Mouse (Mus musculus) lung, embryonic 15.5 days (tissue): ENCODE results near the gene B3gnt7. TPM values are rescaled to one million over a fixed set of nuclear protein-coding genes. Genes with fewer than 3 reads are reported as not detected.

Experiments
- ATAC-seq: fragments of 200-750 bp; cut with Nextera tagmentation; 2 replicates; pipeline ENCODE4 v1.8.0; 2017; ENCODE audit warnings: moderate number of reproducible peaks, borderline replicate concordance; ENCODE audit not compliant: low FRiP score, low TSS enrichment; ENCODE audit errors: extremely low read depth
- H3K27ac ChIP-seq: fragments of 300-500 bp; sonication (generic); 2 replicates; pipeline ENCODE4 v1.5.1; 2015; ENCODE audit warnings: moderate library complexity, mild to moderate bottlenecking, inconsistent platforms
- H3K27me3 ChIP-seq: fragments of 300-500 bp; sonication (generic); 2 replicates; pipeline ENCODE4 v1.6.1; 2015; ENCODE audit warnings: inconsistent platforms
- H3K36me3 ChIP-seq: fragments of 300-500 bp; sonication (generic); 2 replicates; pipeline ENCODE4 v1.6.1; 2015; ENCODE audit warnings: inconsistent platforms
- H3K4me1 ChIP-seq: fragments of 300-500 bp; sonication (generic); 2 replicates; pipeline ENCODE4 v1.6.1; 2015; ENCODE audit warnings: inconsistent platforms
- H3K4me2 ChIP-seq: fragments of 300-500 bp; sonication (generic); 2 replicates; pipeline ENCODE4 v1.6.1; 2015; ENCODE audit warnings: inconsistent platforms, mild to moderate bottlenecking, moderate library complexity
- H3K4me3 ChIP-seq: fragments of 300-500 bp; sonication (generic); 2 replicates; pipeline ENCODE4 v1.5.1; 2015; ENCODE audit warnings: mild to moderate bottlenecking, inconsistent platforms
- H3K9ac ChIP-seq: fragments of 300-500 bp; sonication (generic); 2 replicates; pipeline ENCODE4 v1.6.1; 2015; ENCODE audit warnings: inconsistent platforms
- H3K9me3 ChIP-seq: fragments of 300-500 bp; sonication (generic); 2 replicates; pipeline ENCODE4 v1.6.1; 2016; ENCODE audit warnings: inconsistent platforms
- WGBS: fragments of 180-500 bp; shearing (Covaris S2); methylation state at CpG from one replicate; pipeline ENCODE4 v1.1.7; 2015; 5-methylcytosine and 5-hydroxymethylcytosine counted together
- polyA plus RNA-seq: library from polyadenylated mRNA; unstranded; fragments of >200 nt; fragmentation: Nextera tagmentation; extraction: Ambion mirVana; gene quantifications from 2 replicates; pipeline ENCODE4 v1.2.1, GENCODE M21; 2015

The B3gnt7 gene
- polyA plus RNA-seq, 1 experiment from 2014 or later = 5.6 TPM

DNA sequence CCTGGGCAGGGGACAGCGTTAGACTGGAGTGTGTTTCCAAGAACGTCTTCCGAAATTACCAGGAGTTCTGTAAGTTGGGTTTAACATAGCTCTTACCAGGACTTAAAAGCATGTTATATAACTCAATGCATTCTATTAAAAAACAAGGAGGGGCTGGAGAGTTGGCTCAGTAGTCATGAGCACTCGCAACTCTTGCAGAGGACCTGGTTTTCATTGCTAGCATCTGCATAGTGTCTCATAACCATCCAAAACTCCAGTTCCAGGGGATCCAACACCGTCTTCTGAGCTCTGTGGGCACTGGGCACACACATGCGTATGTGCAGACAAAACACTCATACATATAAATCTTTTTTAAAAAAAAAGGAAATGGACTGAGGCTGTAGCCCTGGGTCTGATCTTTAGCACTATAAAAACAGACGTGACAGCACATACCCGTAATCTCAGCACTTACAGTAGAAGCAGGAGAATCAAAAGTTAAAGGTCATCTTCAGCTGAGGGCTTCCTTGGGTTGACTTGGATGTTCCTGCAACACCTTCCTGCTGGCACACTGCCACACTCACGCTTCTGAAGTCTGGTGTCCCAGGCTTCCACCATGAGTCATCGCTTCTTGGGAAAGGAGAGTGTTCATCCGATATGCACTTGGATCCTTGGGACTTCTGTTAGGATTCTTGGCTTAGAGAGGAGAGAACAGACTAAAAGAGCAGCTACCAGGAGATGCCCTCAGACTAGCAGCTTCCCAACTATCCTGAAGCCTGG, 20.7 kb upstream of the B3gnt7 start:
- no peaks in the 10 kb centered on the region for H3K9me3 ChIP-seq
- no peak for ATAC-seq
- H3K27ac ChIP-seq = no peak overlapping the region
- H3K4me2 ChIP-seq = no peak overlapping the region
- WGBS = 71% methylated on average over 11 of the region's 11 CpGs
- H3K4me3 ChIP-seq = no peak overlapping the region
- no peaks in the 10 kb centered on the region for H3K36me3 ChIP-seq
- H3K27me3 ChIP-seq = no peaks in the 10 kb centered on the region
- no peak overlapping the region for H3K9ac ChIP-seq
- no peaks in the 10 kb centered on the region for H3K4me1 ChIP-seq

DNA sequence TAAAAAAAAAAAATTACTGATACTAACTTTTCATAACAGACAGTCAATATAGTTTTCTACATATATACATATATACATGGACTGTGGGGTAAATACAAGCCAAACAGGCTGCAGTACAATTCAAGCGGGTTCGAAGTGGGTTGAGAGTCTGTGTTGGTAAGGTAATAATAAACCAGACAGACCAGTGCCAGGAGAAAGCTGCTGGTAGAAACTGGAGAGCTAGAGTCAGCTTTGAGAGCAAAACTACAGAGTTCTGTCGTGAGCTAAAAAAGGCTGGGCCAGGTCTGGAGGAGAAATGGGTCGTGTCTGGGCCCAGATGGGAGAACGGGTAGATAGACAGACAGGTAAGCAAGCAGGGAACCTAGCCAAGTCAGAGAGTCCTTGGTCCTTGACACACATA, 18.5 kb upstream of the B3gnt7 start:
- Histone ChIP-seq H3K9ac (no peak overlapping the region), H3K27me3 (no peaks in the 10 kb centered on the region), H3K36me3 (no peaks in the 10 kb centered on the region), H3K4me2 (no peak overlapping the region), H3K9me3 (no peaks in the 10 kb centered on the region), H3K27ac (no peak overlapping the region), H3K4me3 (no peak overlapping the region), H3K4me1 (no peaks in the 10 kb centered on the region)
- no peak for ATAC-seq
- 62% methylated on average over 5 of the region's 5 CpGs for WGBS

DNA sequence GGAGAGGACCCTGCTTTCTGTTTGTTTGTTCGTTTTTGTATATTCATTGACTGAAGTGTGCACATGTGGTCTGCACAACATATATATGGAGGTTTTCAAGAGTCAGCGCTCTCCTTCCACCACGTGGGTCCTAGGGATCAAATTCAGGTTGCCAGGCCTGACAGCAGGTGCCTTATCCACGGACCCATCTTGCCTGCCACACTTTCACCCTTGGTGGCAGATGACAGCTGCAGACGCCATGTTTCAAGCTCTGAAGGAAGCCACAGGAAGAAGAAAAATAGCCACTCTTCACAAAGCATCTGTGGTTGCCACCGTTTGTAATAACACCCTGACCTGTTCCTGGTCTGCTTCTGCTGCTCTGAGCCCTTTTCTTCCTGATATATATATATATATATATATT, 17.3 kb upstream of the B3gnt7 start:
- H3K4me1 ChIP-seq = no peaks in the 10 kb centered on the region
- no peak overlapping the region for H3K9ac ChIP-seq
- no peak for ATAC-seq
- no peak overlapping the region for H3K4me3 ChIP-seq
- H3K9me3 ChIP-seq = no peaks in the 10 kb centered on the region
- H3K4me2 ChIP-seq = no peak overlapping the region
- WGBS = 65% methylated on average over 6 of the region's 6 CpGs
- no peak overlapping the region for H3K27ac ChIP-seq
- H3K27me3 ChIP-seq = no peaks in the 10 kb centered on the region
- H3K36me3 ChIP-seq = no peaks in the 10 kb centered on the region

DNA sequence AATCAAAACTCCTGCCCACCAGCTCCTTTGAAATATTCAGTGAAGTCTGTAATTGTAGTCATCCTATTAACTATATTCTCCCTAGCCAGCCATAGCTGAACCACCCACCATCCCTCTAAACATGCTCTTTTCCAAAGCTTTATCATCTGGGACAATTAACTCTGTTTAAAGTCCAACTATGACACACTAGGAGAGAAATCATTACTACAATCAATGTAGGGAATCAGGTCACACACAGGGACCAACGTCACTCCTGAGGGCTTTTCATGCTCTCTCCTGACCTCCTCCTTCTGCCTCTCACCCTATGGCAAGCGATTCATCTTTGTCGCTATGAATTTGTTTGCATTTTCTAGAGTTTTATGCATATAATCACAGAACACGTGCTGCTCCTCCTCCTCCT, 15.2 kb upstream of the B3gnt7 start:
- H3K36me3 ChIP-seq = no peaks in the 10 kb centered on the region
- no peak overlapping the region for H3K4me3 ChIP-seq
- H3K9ac ChIP-seq = no peak overlapping the region
- WGBS = 67% methylated on average over 4 of the region's 4 CpGs
- H3K27me3 ChIP-seq = no peaks in the 10 kb centered on the region
- no peaks in the 10 kb centered on the region for H3K9me3 ChIP-seq
- ATAC-seq = no peak
- no peak overlapping the region for H3K4me2 ChIP-seq
- H3K27ac ChIP-seq = no peak overlapping the region
- H3K4me1 ChIP-seq = no peaks in the 10 kb centered on the region

DNA sequence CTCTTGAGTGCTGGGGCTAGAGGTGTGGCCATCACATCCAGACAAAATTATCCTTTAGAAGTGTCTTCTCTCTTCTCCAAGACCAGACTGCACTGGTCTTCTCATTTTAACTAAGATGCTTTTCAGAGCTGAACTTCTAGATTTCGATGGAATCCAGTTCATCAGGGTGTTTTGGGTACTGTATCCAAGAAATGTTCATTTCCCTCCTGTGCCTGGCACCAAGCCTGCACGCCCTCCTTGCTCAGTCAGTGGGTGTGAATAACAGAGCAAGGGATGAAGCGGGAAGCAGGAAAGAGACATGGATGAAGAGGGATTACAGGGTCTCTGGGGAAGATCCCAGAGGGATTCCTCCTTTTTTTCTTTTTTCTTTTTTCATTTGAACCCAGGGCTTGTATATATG, 12.2 kb upstream of the B3gnt7 start:
- ATAC-seq = no peak
- 54% methylated on average over 3 of the region's 3 CpGs for WGBS

DNA sequence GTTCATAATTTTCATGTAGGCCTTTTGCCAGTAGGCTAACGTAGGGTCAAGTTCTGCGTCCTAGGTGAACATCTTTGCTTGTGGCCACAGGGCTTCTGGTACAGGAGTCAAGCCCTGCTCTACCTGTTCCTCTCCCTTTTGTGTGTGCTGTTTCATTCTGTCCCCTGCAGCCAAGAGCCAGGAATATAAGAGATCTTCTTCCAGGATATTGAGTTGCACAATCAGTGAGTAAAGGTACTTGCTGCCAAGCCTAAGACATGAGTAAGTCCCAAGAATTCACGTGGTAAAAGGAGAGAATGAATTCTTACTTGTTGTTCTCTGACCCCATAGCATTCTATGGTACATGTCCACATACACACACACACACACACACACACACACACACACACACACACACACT, 9.5 kb upstream of the B3gnt7 start:
- H3K4me2 ChIP-seq = no peak overlapping the region

More for the DNA sequence above, 12.2 kb upstream of the B3gnt7 start:
- no peak overlapping the region for H3K4me2 ChIP-seq
- no peaks in the 10 kb centered on the region for H3K36me3 ChIP-seq
- no peaks in the 10 kb centered on the region for H3K9me3 ChIP-seq
- no peak overlapping the region for H3K9ac ChIP-seq
- no peak overlapping the region for H3K27ac ChIP-seq
- H3K4me3 ChIP-seq = no peak overlapping the region
- no peaks in the 10 kb centered on the region for H3K27me3 ChIP-seq
- no peaks in the 10 kb centered on the region for H3K4me1 ChIP-seq

DNA sequence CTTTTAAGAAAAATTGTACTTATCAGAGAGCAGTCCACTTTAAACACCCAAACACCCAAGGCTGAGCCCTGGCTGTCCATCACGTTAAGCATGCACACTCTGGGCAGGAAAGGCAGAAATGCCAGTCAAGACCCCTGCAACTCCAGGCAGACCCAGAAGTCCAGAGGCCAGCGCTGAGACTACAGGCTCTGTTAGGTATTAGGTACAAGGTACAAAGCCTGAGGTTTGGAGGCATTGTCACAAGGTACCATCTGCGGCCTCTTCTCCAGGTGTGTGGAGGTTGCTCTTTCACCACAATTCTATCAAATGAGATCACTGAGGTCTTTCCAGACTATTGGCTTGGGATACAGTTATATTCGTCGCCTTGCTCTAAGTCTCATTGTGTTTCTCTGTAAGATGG, 8.8 kb upstream of the B3gnt7 start:
- ATAC-seq = no peak
- H3K4me3 ChIP-seq = no peak overlapping the region
- H3K36me3 ChIP-seq = no peaks in the 10 kb centered on the region
- 87% methylated on average over 5 of the region's 5 CpGs for WGBS
- H3K27ac ChIP-seq = no peak overlapping the region
- no peaks in the 10 kb centered on the region for H3K4me1 ChIP-seq
- H3K9me3 ChIP-seq = no peaks in the 10 kb centered on the region
- H3K27me3 ChIP-seq = no peaks in the 10 kb centered on the region
- H3K9ac ChIP-seq = no peak overlapping the region
- no peak overlapping the region for H3K4me2 ChIP-seq

More for the DNA sequence above, 9.5 kb upstream of the B3gnt7 start:
- Histone ChIP-seq H3K27me3 (no peaks in the 10 kb centered on the region), H3K4me3 (no peak overlapping the region), H3K4me1 (no peaks in the 10 kb centered on the region), H3K36me3 (no peaks in the 10 kb centered on the region), H3K9ac (no peak overlapping the region), H3K9me3 (no peaks in the 10 kb centered on the region), H3K27ac (no peak overlapping the region)
- ATAC-seq = no peak
- 84% methylated on average over 3 of the region's 3 CpGs for WGBS

DNA sequence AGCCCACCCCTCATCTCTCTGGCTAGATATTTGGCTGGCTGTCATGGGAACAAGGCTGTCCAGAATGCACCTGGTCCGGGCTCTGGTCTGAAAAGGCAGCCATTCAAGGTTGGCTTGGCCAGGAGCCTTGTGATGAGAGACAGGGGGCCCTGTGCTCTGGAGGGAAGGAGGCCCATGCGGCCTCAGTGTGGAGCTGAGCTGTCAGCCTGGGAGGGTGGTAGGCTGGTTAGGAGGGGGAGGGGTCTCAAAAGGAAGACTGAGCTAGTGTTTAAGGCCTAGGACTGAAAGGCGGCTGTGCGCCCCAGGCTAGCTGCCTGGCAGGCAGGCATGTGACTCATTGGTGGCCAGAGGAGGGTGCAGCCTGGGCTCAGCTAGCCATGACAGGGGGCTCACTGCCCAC, 8.2 kb upstream of the B3gnt7 start:
- Histone ChIP-seq H3K4me1 (no peaks in the 10 kb centered on the region), H3K4me2 (no peak overlapping the region), H3K4me3 (no peak overlapping the region), H3K36me3 (no peaks in the 10 kb centered on the region), H3K9ac (no peak overlapping the region), H3K27me3 (no peaks in the 10 kb centered on the region), H3K27ac (no peak overlapping the region), H3K9me3 (no peaks in the 10 kb centered on the region)
- 28% methylated on average over 4 of the region's 4 CpGs for WGBS
- no peak for ATAC-seq

DNA sequence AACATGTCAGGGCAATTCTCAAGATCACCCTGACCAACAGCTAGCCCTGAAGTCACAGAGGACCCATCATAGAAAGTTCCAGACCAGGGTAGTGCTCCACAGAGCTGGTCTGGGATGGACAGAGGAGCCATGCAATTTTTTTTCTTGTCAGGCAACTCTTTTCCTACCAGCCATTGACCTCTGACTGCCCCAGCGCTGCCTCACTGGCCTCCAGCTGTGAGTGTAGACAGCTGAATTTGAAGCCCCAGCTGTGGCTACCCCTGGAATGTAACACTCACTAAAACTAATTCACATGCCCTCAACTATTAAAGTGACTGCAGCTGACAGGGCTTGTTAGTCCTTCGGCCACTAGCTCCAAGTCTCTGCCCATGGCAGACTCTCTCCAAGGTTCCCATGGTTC, 2.5 kb upstream of the B3gnt7 start:
- Histone ChIP-seq H3K9me3 (no peaks in the 10 kb centered on the region), H3K4me1 (peaks cover 23% of the 10 kb centered on the region), H3K27ac (no peak overlapping the region), H3K36me3 (no peaks in the 10 kb centered on the region), H3K9ac (no peak overlapping the region), H3K27me3 (peaks cover 10% of the 10 kb centered on the region; the same call in 1 of the 2 replicates), H3K4me3 (no peak overlapping the region), H3K4me2 (no peak overlapping the region)
- WGBS = 51% methylated on average over 2 of the region's 2 CpGs
- no peak for ATAC-seq

DNA sequence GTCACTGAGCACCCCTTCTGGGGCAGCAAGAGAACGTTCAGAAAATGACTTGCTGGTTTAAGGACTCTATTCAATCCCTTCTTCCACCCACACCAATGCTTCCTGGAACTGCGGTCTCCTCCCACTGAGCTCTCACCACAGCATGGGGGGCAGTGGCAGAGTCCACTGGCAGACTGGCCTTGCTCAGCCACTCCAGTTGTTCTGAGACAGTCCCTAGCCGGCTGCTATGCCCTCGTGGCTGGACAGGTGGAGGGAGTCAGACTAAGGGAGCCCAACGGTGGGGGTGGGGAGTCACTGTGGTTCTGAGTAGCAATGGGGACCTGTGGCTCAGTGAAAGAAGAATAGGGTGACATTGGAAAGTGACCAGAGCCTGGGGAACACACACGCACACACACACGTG, 1.9 kb upstream of the B3gnt7 start:
- no peak overlapping the region for H3K4me3 ChIP-seq
- H3K4me2 ChIP-seq = no peak overlapping the region
- H3K27me3 ChIP-seq = peaks cover 10% of the 10 kb centered on the region; the same call in 1 of the 2 replicates
- H3K9me3 ChIP-seq = no peaks in the 10 kb centered on the region
- no peak overlapping the region for H3K27ac ChIP-seq
- no peak overlapping the region for H3K9ac ChIP-seq
- no peak for ATAC-seq
- peaks cover 23% of the 10 kb centered on the region for H3K4me1 ChIP-seq
- 50% methylated on average over 7 of the region's 7 CpGs for WGBS
- H3K36me3 ChIP-seq = no peaks in the 10 kb centered on the region

DNA sequence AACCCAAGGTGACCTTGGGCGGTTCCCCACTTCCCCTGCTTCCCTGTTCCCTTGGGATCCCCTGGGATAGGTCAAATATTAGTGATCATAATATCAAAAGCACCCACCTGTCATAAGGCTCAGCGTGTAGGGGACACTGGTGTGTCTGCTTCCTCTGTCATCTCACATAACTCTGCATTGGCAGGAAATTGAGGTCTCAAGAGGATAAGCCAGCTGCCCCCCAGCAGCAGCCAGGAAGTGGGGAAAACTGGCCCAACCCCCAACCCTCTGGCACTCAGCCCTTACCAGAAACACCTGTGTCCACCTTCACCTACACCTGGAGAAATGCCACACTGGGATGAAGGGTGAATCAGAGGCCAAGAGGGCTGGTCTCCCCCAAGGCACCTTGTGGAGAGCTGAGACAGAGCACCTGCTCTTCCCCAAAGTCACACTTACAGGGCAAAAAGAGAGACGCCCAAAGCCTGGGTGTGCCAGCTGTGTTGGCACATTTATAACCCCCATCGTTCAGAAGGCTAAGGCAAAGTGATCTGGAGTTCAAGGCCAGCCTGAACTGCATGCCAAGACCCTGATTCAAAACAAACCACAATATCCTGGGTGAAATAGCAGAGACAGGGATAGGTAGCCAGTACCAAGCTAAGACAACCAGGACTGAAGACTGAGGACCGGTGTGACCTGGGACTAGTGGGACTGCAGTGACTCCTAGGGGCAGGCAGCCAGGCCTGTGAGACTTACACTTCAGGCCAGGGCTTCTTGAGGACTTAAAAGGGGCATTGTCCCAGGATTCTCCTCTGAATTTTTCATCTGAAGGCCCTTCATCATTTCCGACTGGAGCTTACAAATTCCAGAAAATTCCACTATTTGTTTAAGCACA, 1.2 kb upstream of the B3gnt7 start:
- Histone ChIP-seq H3K27ac (no peak overlapping the region), H3K36me3 (no peaks in the 10 kb centered on the region), H3K9ac (no peak overlapping the region), H3K4me1 (peaks cover 23% of the 10 kb centered on the region), H3K4me3 (no peak overlapping the region), H3K4me2 (no peak overlapping the region), H3K9me3 (no peaks in the 10 kb centered on the region), H3K27me3 (peaks cover 10% of the 10 kb centered on the region; the same call in 1 of the 2 replicates)
- ATAC-seq = no peak
- 48% methylated on average over 6 of the region's 6 CpGs for WGBS
